Mouse (Mus musculus): ENCODE results near the gene Hdc.

Hdc gene

DNA sequence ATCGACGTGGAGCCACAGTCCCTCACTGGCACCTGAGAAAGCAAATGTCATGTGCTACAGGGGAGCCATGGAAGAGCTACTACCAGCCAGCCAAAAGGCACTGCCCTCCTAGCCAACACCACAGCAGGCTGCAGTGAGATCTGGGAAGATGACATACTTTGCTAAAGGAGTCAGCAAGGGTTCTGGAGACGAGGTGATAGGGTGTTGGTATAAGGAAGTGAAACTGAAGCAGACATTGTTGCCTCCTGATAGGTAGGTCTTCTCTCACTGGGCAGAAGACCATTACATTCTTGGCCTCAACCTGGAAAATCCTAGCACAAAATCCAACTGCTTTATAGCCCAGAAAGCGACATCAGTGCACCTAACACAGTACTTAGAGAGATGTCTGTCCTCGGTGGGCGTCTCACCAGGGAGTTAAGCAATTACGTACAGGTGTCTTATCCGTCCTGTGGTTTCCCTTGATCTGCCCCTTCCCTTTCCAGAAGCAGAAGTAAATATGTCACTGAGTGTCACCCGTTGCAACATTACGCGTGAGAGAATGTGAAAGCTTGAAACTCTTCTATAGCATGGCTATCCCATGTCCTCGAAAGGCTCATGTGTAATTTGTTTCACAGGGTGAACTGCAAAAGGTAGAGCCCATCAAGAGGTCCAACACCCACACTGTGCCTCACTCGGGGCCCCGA lies 17.0 kb downstream of the Hdc start:
- no peak for DNase-seq (ENCODE audit: extremely low spot score, low read depth, low spot score)

DNA sequence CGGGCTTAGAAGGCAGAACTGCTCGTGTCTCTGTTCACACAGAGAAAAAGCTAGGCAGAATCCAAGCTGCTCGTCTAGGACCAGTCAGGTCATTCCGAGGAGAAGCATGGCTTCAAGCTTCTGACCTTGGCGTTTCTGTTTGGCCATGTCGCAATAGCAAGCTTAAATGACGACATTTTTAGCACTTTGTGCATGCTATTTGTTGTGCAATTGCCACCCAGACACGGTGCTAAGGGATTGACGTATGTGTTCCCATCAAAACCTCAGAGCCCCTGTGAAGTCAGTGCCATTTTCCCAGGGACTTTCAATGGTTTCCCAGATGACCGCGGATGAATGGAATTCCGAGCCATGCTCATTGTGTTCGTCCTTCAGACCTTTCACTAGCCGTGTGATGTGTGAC lies 18.6 kb downstream of the Hdc start:
- no peak for DNase-seq (ENCODE audit: extremely low spot score, low read depth, low spot score)

DNA sequence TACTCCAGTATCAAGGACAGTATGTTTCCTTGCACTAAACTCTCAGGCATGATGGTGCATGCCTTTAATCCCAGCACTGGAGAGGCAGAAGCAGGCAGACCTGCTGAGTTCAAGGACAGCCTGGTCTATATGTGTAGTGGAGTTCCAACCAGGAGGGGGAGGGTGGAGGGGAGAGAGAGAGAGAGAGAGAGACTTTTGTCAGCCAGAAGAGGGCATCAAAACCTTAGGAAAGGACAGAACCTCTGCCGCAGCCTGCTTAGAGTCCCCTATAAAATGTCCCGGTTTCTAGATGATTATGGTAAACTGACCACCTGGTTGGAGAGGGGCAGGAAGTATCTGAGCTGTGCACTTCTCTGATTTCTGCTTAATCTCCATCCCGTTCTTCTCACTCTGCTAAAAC lies 20.1 kb downstream of the Hdc start:
- DNase-seq (ENCODE audit: extremely low spot score, low read depth, low spot score), result no peak

DNA sequence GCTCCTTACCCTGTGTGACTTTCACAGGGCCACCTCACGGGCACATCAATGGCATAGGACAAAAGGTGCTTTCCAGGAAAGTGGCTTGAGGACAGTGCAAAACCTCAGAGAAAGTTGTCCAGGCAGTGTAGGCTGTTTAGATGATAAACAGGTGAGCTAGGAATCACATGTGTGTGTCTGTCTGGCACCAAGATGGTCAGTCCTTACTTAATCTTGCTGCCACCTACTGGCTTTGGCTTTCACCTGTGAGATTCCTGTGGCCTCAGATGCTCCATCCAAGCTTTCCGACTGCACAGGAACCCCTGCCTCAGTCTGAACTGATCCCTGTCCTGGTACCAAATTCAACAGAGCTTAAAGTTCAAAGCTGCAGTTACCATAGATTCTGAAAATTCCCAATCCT lies 20.7 kb downstream of the Hdc start:
- DNase-seq (ENCODE audit: extremely low spot score, low read depth, low spot score), result no peak

DNA sequence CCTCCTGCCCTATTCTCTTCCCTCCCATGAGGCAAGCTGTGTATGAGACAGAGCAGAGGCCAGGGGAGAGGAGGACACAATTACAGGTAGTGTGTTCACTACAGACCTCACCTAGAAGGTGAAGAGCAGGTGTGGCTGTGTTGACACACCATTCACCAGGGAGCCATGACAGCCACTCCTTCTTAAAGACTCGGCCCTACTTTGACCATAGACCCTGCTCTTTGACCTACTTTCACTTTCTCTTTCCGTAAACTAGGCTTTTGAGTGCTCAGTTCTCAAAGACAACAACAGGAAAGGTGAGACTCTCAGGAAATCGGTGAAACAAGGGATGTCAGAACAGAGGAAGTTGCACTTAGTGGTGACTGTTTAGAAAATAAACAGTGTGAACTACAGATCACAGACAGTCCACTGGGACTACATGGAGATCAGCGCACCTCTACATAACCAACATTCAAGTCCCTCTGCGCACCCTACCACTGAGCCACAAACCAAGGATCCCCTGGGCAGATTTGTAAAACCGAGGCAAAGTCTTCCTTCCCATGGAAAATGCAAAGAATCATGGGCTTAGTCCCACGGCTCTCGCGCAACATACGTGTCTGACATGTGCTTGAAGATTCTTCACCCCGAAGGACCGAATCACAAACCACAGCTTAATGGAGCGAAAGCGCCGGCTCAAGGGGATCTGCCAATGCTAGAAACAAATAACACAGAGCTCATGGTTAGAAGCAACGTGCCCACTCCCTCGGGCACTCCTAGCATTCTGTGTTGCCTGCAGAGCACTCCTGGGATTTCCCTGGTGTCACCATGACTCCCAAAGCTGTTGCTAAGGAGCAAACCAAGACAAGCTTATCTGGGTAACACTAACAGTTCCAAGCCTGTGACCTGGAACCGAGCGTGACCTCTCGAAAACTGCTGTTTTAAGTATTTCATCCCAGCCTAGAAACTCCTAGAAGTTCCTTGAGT lies 21.5 kb downstream of the Hdc start:
- no peak for DNase-seq (ENCODE audit: extremely low spot score, low read depth, low spot score)

DNA sequence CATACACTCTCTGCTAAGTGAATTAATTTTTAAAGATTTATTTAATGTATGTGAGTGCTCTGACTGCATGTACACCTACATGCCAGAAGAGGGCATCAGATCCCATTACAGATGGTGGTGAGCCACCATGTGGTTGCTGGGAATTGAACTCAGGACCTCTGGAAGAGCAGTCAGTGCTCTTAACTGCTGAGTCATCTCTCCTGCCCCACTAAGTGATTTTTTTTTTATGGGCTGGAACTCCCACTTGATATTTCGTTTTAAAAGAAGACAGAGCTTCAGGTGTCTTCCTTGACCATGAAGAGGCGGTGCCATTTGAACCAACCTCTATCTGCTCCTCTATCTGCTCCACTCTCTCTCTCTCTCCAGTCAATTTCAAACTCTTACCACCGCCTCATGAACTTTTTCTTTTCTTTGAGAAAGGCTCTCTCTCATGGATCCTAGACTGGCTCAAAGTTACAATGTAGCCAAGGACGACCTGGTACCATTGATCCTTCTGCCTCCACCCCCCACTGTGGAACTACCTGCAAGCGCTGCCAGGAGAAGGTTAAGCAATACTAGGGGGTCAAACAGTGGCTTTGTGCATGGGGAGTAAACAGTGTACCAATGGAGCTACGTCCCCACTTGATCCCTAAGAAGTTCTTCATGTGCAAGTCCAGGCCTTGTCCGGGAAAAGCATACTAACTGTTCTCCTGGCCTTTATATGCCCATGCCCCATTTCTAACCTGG lies 22.6 kb downstream of the Hdc start:
- no peak for DNase-seq (ENCODE audit: extremely low spot score, low read depth, low spot score)

DNA sequence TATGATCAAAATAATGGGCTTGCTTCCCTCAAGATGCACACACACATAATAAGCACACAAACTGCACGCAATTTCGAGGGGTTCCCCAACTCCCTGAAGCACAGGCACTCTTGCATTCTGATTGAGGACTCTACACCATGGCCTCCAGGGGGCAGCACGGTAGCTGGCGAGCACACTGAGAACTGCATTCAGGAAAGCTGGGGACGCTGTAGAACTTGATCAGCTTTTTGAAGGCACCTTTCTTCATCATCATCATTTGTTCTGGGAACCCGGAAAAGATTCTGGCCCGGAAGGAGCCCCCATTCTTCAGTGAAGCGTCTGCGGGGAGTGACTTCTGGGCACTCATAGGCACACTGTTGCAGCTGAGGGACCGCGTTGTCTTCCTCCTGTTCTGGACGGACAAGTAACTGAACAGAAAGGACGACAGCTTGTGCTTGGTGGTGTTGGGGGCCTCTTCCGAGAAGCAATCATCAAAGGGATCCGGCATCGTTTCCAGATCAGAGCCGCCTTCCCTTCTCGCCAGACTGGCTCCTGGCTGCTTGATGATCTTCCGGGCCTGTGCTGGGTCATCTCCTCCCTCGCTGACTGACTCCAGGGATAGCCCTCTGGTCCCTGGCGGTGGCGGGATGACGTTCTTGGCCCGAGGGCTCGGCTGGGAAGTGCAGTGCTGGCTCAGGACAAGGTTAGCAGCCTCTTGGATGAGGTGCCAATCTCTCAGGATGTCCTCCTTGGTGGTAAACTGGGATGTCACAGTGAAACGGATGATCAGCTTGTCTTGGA lies 25.1 kb downstream of the Hdc start:
- DNase-seq (ENCODE audit: extremely low spot score, low read depth, low spot score), result peak; percentile 12

DNA sequence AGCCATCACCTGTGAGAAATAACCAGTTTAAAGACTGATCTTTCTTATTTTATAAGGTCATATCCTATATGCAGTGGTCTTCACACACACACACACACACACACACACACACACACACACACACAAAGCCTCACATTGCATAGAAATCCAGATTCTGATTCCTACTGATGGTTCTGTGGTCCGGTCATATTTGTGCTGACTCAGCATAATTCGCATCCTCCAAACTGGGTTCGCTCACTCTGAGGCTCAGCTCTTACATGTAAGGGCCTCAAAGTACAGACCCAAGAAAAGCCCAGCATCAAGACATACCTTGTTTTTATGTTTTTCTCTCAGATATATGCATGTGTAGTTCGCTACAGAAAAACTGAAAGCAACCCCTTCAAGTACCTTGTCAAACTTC lies 27.8 kb downstream of the Hdc start:
- DNase-seq (ENCODE audit: extremely low spot score, low read depth, low spot score), result no peak

DNA sequence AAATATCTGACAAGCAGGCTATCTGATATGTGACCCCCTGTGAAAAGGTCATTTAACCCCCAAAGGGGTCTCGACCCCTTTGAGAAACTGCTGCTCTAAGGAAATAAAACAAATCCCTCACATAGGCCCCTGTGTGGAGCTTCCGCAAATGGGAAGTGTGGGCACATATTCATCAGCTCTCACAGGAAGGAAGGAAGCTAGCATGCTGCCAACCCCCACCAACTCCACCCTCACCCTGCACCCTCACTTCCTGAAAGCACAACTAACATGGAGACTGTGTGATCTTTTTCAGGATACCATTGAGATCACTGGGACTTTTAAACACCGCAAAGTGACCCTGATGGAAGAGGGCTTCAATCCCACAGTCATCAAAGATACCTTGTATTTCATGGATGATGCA lies 31.6 kb downstream of the Hdc start:
- no peak for DNase-seq (ENCODE audit: extremely low spot score, low read depth, low spot score)

DNA sequence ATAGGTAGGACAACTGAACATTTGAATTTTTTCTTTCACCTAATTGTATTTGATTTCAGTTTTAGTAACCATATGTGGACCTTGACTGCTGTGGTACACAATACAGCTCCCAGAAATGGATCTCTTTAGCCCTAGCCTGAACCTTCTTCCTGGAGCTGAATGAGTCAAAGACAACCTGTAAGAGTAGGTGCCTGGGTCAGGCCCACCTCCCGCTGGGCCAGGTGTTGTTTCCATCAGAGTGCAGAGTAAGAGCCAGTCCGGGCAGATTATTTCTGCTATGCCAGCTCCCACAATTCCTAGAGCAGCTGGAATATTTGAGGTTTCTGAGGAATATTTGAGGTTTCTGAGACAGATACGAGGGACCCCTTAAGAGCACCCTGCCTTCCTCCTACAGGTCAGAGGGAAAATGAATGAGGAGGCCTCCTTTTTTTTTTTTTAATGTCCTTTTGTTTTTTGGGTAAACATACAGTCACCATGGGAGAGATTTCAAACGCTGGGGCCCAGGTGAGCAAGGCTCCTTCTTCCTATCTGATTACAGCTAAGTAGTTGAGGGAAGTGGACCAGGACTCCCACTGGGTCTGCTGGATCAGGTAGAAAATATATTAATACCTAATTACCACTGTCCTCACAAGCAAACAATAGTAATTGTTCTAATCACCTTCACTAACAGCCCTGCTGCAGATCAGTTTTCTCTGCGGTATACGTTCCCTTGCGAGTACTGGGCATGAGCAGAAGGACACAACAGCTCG lies 34.3 kb downstream of the Hdc start:
- no peak for DNase-seq (ENCODE audit: extremely low spot score, low read depth, low spot score)

DNA sequence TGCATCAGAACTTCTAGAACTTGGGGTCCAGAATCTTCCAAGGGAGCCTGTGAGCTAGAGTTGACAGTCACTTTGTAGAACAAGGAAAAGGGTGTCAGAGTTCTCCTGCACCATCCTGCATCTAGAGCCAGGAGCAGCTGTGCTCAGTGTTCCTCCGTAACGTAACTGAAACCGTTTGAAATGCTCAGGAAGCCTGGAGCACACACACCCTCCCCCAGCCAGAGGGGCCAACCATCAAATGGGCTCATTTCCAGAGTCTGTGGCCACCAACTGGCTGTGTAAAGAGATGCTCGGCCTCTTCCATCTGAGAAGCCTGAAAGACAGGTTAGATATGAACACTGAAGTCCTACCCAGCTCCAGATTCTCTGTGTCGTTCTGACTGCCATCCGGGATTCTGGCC lies 35.1 kb downstream of the Hdc start:
- no peak for DNase-seq (ENCODE audit: extremely low spot score, low read depth, low spot score)

DNA sequence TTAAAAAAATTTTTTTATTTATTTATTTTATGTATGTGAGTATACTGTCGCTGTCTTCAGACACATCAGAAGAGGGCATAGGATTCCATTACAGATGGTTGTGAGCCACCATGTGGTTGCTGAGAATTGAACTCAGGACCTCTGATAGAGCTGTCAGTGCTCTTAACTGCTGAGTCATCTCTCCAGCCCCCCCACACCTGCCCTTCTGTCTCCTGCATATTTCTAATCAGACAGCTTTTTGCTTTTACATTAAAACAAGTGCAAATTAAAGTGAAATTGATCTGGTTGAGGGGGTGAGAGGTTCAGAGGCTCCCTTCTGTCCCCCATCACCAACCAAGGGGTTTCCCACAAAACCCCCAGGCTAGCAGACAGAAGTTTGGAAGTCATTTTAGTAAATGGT lies 39.8 kb downstream of the Hdc start:
- no peak for DNase-seq (ENCODE audit: extremely low spot score, low read depth, low spot score)

DNA sequence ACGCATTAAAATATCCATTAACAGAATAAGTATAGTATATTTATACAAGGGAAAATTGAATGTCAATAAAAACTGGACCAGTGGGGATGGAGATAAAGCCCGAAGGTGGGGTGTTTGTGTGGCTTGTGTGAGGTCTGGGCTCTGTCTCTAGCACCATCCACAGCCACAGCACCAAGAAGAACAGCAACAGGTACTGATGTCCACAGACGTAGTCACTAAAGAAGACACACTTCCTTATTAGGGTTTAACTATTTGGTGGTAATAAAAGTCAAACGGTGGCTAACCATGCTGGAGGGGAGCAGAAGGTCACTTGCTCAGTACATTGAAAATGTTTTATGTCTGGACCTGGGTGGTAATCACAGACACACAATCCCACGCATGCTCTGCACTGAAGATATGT lies 41.7 kb downstream of the Hdc start:
- DNase-seq (ENCODE audit: extremely low spot score, low read depth, low spot score), result no peak

DNA sequence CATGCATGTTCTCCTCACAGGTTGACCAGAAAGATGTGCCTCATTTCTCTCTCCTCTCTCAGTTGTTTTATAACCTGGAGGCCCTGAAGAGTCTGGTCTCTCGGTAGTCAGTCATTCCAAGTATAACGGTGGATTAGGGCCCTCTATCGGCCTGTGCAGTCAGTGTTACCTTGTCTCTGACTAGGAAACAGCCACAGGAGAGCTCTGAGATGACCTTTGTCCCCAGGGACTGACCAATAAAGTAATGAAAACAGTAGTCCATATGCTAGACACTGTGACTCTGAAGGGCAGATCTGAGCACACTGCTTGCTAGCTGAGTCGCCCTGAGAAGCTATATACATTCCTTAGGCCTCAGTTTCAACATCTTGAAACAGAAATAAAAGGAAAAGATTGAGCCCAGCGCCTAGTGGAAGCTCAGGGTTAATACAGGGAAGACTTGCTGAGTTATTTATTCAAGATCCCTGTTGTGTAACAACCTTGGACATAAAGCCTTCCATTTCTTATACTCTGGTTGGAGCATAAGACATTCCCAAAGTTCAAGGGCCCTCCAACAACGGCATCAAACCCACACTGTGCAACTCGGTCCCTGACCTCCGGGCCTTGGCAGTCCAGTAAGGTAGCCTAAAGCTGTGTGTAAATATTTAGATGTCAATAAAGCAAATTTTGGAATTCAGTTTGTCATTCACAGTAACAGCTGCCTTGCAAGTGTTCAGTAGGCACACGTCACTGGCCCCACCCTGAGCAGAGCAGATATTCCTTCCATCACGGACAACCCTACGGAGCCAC lies 43.5 kb downstream of the Hdc start:
- no peak for DNase-seq (ENCODE audit: extremely low spot score, low read depth, low spot score)

DNA sequence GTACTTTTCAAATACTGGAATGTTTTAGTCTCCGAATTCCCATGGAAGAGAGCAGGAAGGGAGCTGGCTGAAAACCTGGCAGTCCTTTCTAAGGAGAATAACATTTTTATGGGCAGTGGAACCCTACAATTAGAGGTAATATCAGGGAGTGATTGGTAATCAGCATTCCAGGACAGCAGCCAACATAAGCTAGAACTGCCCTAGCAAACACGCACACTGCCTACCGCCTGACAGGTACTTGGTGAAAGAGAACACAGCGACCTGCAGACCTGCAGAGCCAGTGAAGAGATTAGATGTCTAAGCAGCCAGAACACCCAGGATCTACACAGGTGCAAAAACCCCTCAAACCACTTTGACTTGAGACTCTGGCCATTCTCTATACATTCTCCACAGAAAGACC lies 46.4 kb downstream of the Hdc start:
- no peak for DNase-seq (ENCODE audit: extremely low spot score, low read depth, low spot score)

DNA sequence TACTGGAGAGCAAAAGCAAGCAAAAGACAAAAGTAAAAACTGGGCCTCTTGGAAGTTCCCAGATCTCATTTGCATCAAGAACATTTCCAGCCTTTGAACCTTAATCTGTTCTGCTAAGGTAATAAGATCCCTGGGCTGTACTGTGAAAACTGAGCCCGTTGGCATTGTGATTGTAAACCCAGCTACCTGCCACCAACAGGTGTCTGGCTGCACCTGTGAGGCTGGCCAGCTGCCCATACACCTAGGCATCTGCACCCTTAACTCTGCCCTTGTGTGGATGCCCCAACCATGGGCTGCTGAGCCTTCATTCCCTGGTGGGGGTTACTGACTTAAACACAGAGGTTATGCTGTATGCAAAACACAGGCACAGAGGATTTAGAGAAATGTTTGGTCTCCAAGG lies 46.9 kb downstream of the Hdc start:
- no peak for DNase-seq (ENCODE audit: extremely low spot score, low read depth, low spot score)

DNA sequence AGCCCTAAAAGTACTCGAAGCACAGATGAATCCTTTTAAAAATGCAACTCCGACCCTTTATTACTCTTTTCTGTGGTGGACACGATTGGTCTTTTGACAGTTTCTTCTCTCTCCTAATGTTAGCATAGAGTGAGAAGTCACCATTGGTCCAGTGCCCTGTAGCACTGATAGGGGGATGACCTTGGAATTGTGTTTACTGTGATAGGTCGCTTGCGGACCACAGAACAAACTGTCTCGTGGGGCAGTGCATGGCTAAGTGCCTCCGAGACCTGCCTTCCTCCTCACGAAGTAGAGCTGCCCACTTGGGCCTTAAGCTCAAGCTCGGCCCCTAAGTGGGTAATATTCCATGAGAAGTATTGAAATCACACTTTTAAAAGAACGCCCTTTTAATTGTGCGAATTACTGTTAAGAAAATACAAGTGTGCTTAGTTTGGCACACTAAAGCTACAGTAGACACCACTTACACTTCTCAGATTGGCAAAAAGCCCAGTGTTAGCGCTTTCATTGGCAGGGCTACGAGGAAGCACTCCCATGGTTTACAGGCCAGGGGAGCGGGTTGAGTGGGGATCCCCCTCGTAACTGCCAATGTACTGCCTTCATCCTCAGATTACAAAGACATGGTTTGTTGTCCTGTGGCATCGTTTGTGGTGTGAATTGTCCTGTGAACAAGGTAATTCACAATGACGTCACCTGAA lies 55.5 kb downstream of the Hdc start:
- no peak for DNase-seq (ENCODE audit: extremely low spot score, low read depth, low spot score)

DNA sequence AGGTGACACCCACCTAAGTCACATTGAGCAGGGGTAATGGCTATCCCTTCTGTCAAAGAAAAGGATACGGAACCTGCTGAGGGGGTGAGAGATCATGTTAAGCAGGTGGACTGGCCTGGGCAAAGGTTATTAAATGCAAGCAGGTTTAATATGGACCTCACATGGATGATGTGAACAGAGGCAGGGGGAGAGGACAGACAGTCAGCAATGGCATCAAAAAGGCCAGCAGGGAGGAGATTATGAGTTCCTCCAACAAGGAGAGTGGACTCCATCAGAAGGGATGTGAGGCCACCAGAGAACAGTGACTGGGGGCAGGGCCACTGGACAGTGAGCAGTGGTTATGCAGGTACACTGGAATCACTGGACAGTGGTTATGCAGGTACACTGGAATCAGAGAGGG lies 59.0 kb downstream of the Hdc start:
- DNase-seq (ENCODE audit: extremely low spot score, low read depth, low spot score), result no peak

DNA sequence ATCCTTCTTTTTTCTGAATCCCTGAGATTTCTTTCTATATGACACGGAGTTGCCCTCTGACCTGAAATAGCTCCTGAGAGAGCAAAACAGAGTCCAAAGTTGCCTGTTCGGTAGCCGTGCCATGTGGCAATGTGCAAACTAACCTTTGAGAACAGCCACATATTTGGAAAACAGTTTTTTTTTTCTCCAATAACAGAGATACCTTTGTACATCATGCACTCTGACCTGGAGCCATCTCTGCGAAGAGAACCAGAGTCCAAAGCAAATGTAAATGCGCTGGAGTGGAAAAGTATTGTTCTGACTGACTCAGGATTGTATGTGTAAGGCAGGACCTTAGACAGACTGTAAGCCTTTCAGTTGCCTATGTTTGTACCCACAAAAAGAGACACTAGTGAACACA lies 63.6 kb downstream of the Hdc start:
- DNase-seq (ENCODE audit: extremely low spot score, low read depth, low spot score), result no peak
